Mouse (Mus musculus): ENCODE results near the gene H2afx. TPM values are rescaled to one million over a fixed set of nuclear protein-coding genes. Genes with fewer than 3 reads are reported as not detected.

The H2afx gene
- polyA plus RNA-seq, 1 experiment from 2014 or later, result 353 TPM

DNA sequence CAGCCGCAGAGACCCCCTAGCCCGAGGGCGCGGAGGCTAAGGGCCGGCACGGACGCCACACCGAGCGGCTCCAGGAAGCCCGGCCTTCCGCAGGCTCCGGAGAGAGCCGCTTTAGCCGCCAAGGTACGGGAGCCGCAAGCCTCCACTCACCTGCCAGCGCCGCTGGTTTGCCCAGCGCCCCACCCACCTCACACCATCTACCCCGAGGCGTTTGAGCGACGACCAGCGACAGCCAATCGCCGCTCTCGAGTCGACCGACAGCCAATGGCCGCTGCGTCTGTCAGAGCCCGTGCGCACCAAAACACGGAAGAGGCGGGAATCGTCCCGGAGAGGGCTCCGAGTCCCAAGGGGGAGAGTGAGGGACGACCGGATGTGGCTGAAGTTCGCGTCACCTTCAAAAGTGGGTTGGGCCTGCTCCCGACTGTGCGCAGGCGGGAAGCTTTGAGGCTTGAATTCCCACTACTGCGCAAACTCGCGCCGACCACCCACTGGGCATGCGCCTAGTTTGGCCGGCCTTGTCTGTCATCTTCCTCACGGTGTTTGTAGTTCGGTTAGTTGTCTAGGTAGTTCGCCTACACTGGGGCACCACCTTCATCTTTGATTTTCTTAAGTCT, 28.9 kb upstream of the H2afx start, which contains the start of gene Hinfp:
Hinfp (minus strand) TSS at position 206 of the 614 bp plus-strand sequence.
- Histone ChIP-seq H3K4me2 (replicated peaks; ENCODE audit: low read depth, low read length) (peak within 1 kb of the TSS; percentile 68), H3K9me3 (ENCODE audit: low read length) (no peaks in the 10 kb centered on the region), H3K9ac (replicated peaks; ENCODE audit: low read length) (peak within 1 kb of the TSS; percentile 77), H3K4me1 (ENCODE audit: insufficient read depth, low read length) (peaks cover 10% of the 10 kb centered on the region), H3K27me3 (ENCODE audit: insufficient read depth, low read length) (no peaks in the 10 kb centered on the region), H3K36me3 (ENCODE audit: insufficient read depth, low read length) (peaks cover 19% of the 10 kb centered on the region), H3K27ac (ENCODE audit: low read length) (peak within 1 kb of the TSS; percentile 71), H3K4me3 (ENCODE audit: low read length) (peak within 1 kb of the TSS; percentile 69)
- ATAC-seq (ENCODE audit: low FRiP score, low TSS enrichment), result peak; percentile 100
- WGBS, result under 1% methylated on average over 54 of the region's 54 CpGs

DNA sequence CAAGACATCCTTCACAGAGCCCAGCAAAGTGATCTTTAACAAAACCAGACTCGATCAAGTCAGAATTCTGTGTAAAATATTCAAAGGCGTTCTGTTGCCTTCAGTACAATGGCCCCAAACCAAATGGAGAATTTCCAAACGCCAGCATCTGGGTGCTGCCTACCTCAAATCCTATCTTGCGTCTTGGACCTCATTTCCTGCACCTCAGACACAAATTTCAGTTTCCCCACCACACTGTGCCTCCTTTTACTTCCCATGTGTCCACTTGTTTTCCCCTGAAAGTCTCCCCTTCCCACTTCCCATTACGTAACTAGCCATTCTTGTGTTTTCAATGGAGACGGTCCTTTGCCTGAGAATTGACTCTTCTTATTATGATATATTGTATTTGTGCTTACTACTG, 28.0 kb upstream of the H2afx start:
- Histone ChIP-seq H3K36me3 (ENCODE audit: insufficient read depth, low read length) (peaks cover 16% of the 10 kb centered on the region), H3K27me3 (ENCODE audit: insufficient read depth, low read length) (no peaks in the 10 kb centered on the region), H3K4me2 (replicated peaks; ENCODE audit: low read depth, low read length) (no peak overlapping the region), H3K9ac (replicated peaks; ENCODE audit: low read length) (no peak overlapping the region), H3K9me3 (ENCODE audit: low read length) (no peaks in the 10 kb centered on the region), H3K27ac (ENCODE audit: low read length) (no peak overlapping the region), H3K4me3 (ENCODE audit: low read length) (no peak overlapping the region), H3K4me1 (ENCODE audit: insufficient read depth, low read length) (peaks cover 19% of the 10 kb centered on the region)
- WGBS, result 85% methylated on average over 6 of the region's 6 CpGs
- ATAC-seq (ENCODE audit: low FRiP score, low TSS enrichment), result no peak

DNA sequence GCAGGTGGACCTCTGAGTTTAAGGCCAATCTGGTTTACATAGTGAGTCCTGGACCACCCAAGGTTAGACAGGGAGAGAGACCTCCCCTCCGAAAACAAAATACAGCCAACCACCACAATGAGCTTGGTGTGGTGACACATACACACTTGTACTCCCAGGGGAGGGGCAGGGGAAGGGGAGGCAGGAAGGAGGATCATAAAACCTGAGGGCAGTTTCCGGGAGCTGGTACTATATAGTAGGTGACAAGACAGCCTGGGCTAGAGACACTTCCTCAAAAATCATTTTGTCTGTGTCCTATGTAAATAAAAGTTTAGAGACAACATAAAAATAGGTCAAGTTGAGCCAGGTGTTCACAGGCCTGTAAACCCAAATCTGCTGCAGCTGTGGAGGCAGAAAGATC, 27.2 kb upstream of the H2afx start:
- H3K27ac ChIP-seq (ENCODE audit: low read length), result no peak overlapping the region
- ATAC-seq (ENCODE audit: low FRiP score, low TSS enrichment), result no peak
- H3K9ac ChIP-seq (replicated peaks; ENCODE audit: low read length), result no peak overlapping the region
- H3K4me1 ChIP-seq (ENCODE audit: insufficient read depth, low read length), result peaks cover 19% of the 10 kb centered on the region
- no peaks in the 10 kb centered on the region for H3K9me3 ChIP-seq (ENCODE audit: low read length)
- H3K27me3 ChIP-seq (ENCODE audit: insufficient read depth, low read length), result no peaks in the 10 kb centered on the region
- no peak overlapping the region for H3K4me2 ChIP-seq (replicated peaks; ENCODE audit: low read depth, low read length)
- H3K36me3 ChIP-seq (ENCODE audit: insufficient read depth, low read length), result peaks cover 9% of the 10 kb centered on the region
- H3K4me3 ChIP-seq (ENCODE audit: low read length), result no peak overlapping the region
- 51% methylated on average over 2 of the region's 2 CpGs for WGBS

GRCm38 (mm10) chr9:44309756-44310155, 24.7 kb upstream of the H2afx start:
- H3K36me3 ChIP-seq (ENCODE audit: insufficient read depth, low read length), result peaks cover 28% of the 10 kb centered on the region
- no peak overlapping the region for H3K9ac ChIP-seq (replicated peaks; ENCODE audit: low read length)
- no peaks in the 10 kb centered on the region for H3K27me3 ChIP-seq (ENCODE audit: insufficient read depth, low read length)
- no peaks in the 10 kb centered on the region for H3K9me3 ChIP-seq (ENCODE audit: low read length)
- H3K27ac ChIP-seq (ENCODE audit: low read length), result no peak overlapping the region
- WGBS, result 64% methylated on average over 3 of the region's 3 CpGs
- H3K4me3 ChIP-seq (ENCODE audit: low read length), result no peak overlapping the region
- H3K4me1 ChIP-seq (ENCODE audit: insufficient read depth, low read length), result peaks cover 9% of the 10 kb centered on the region
- ATAC-seq (ENCODE audit: low FRiP score, low TSS enrichment), result no peak
- H3K4me2 ChIP-seq (replicated peaks; ENCODE audit: low read depth, low read length), result no peak overlapping the region

DNA sequence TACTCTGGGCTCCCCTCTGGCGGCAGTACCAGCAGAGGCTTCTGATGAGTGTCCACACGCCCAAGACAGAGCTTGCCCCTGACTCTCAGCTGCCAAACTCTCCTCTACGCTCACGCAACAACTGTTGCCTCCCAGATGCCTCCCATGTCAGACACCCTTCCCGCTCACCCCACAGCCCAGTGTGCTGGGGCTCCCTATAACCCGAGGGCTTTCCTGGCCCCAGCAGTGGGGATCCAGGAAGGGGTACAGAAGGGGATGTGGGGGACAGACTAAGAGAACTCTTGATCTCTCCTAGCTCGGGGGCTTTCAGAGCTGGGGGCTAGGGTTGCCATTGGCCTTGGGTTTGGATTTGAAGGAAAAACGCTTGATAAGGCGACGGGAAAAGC, 23.8 kb upstream of the H2afx start:
- H3K4me3 ChIP-seq (ENCODE audit: low read length), result no peak overlapping the region
- H3K36me3 ChIP-seq (ENCODE audit: insufficient read depth, low read length), result peaks cover 37% of the 10 kb centered on the region
- no peaks in the 10 kb centered on the region for H3K9me3 ChIP-seq (ENCODE audit: low read length)
- no peaks in the 10 kb centered on the region for H3K27me3 ChIP-seq (ENCODE audit: insufficient read depth, low read length)
- H3K9ac ChIP-seq (replicated peaks; ENCODE audit: low read length), result peak overlapping the region; percentile 3; the same call in 1 of the 2 replicates
- H3K4me1 ChIP-seq (ENCODE audit: insufficient read depth, low read length), result peaks cover 9% of the 10 kb centered on the region; the same call in 1 of the 2 replicates
- H3K4me2 ChIP-seq (replicated peaks; ENCODE audit: low read depth, low read length), result peak overlapping the region; percentile 30; the same call in 1 of the 2 replicates
- no peak for ATAC-seq (ENCODE audit: low FRiP score, low TSS enrichment)
- peak overlapping the region; percentile 63 for H3K27ac ChIP-seq (ENCODE audit: low read length)
- 47% methylated on average over 10 of the region's 10 CpGs for WGBS

GRCm38 (mm10) chr9:44311136-44312134, 23.1 kb upstream of the H2afx start:
- H3K36me3 ChIP-seq (ENCODE audit: insufficient read depth, low read length), result peaks cover 44% of the 10 kb centered on the region
- ATAC-seq (ENCODE audit: low FRiP score, low TSS enrichment), result peak; percentile 72; the same call in 1 of the 2 replicates
- H3K4me3 ChIP-seq (ENCODE audit: low read length), result no peak overlapping the region; the same call in 1 of the 2 replicates
- H3K9me3 ChIP-seq (ENCODE audit: low read length), result no peaks in the 10 kb centered on the region
- peak overlapping the region; percentile 3 for H3K9ac ChIP-seq (replicated peaks; ENCODE audit: low read length)
- H3K4me1 ChIP-seq (ENCODE audit: insufficient read depth, low read length), result peaks cover 9% of the 10 kb centered on the region; the same call in 1 of the 2 replicates
- H3K27me3 ChIP-seq (ENCODE audit: insufficient read depth, low read length), result no peaks in the 10 kb centered on the region
- peak overlapping the region; percentile 30 for H3K4me2 ChIP-seq (replicated peaks; ENCODE audit: low read depth, low read length)
- peak overlapping the region; percentile 63 for H3K27ac ChIP-seq (ENCODE audit: low read length)
- 17% methylated on average over 27 of the region's 27 CpGs for WGBS

DNA sequence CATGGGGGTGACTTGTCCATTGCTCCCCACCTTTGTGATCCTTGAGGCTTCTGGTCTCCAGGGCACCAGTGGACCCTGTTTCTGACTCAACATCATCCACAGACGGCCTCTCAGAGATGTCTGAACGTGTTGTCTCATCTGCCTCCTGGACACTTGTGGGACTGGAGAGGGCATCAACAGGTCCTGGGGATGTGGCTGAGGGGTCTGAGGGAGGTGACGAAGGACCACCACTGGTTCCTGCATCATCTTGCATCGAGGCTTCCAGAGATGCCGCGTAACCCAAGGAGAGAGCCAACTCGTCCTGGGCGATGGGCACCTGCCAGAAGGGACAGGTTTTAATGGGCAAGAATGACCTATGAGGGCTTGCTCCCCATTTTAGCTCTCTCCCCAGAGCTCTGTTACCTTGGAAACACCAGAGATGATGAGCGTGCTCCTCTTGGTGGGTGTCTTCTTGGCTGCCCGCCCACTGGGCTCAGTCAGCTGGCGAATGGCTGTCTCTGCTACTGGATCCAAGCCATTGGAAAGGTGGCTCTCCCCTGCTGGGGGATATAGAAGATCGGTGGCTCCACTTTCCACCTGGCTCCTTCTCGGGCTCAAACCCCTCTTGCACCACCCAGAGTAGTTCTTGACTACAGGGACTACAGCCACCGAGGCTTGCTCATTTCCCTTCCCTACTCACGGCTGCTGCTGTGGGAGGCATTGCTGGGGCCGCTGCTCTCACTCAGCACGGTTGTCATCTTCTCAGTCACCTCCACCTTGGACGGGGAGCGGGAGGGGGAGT, 20.8 kb upstream of the H2afx start:
- H3K9ac ChIP-seq (replicated peaks; ENCODE audit: low read length), result no peak overlapping the region
- no peak overlapping the region for H3K4me2 ChIP-seq (replicated peaks; ENCODE audit: low read depth, low read length)
- H3K4me3 ChIP-seq (ENCODE audit: low read length), result no peak overlapping the region
- H3K27ac ChIP-seq (ENCODE audit: low read length), result no peak overlapping the region
- peaks cover 23% of the 10 kb centered on the region for H3K4me1 ChIP-seq (ENCODE audit: insufficient read depth, low read length)
- no peaks in the 10 kb centered on the region for H3K27me3 ChIP-seq (ENCODE audit: insufficient read depth, low read length)
- no peaks in the 10 kb centered on the region for H3K9me3 ChIP-seq (ENCODE audit: low read length)
- 83% methylated on average over 19 of the region's 19 CpGs for WGBS
- H3K36me3 ChIP-seq (ENCODE audit: insufficient read depth, low read length), result peaks cover 49% of the 10 kb centered on the region
- no peak for ATAC-seq (ENCODE audit: low FRiP score, low TSS enrichment)

GRCm38 (mm10) chr9:44314257-44314547, 20.3 kb upstream of the H2afx start:
- H3K27me3 ChIP-seq (ENCODE audit: insufficient read depth, low read length), result no peaks in the 10 kb centered on the region
- no peak overlapping the region for H3K4me3 ChIP-seq (ENCODE audit: low read length)
- ATAC-seq (ENCODE audit: low FRiP score, low TSS enrichment), result no peak
- H3K9me3 ChIP-seq (ENCODE audit: low read length), result no peaks in the 10 kb centered on the region
- 82% methylated on average over 4 of the region's 4 CpGs for WGBS
- peaks cover 49% of the 10 kb centered on the region for H3K36me3 ChIP-seq (ENCODE audit: insufficient read depth, low read length)
- H3K9ac ChIP-seq (replicated peaks; ENCODE audit: low read length), result no peak overlapping the region
- H3K27ac ChIP-seq (ENCODE audit: low read length), result no peak overlapping the region
- H3K4me1 ChIP-seq (ENCODE audit: insufficient read depth, low read length), result peaks cover 28% of the 10 kb centered on the region
- no peak overlapping the region for H3K4me2 ChIP-seq (replicated peaks; ENCODE audit: low read depth, low read length)

DNA sequence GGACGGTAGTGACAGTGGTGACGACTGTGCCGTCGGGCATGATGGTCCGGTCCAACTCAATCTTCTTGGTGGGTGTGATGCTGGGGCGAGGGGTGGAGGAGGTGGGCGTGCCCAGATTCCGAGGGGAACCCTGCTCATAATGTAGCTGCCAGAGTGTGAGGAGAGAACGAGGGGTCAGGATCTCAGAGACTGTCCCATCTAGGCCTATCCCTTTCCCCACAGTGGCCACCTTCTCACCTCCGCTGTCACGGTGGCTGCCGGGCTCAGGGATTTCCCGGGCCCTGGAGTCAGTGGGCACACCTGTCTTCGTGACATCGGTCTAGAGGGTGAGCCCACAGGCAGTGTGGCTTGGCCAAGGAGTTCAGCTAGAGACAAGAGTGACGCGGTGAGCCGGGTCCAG, 19.6 kb upstream of the H2afx start:
- WGBS, result 91% methylated on average over 18 of the region's 18 CpGs
- Histone ChIP-seq H3K4me3 (ENCODE audit: low read length) (no peak overlapping the region), H3K27me3 (ENCODE audit: insufficient read depth, low read length) (no peaks in the 10 kb centered on the region), H3K27ac (ENCODE audit: low read length) (no peak overlapping the region), H3K36me3 (ENCODE audit: insufficient read depth, low read length) (peaks cover 49% of the 10 kb centered on the region), H3K4me2 (replicated peaks; ENCODE audit: low read depth, low read length) (no peak overlapping the region), H3K4me1 (ENCODE audit: insufficient read depth, low read length) (peaks cover 31% of the 10 kb centered on the region), H3K9ac (replicated peaks; ENCODE audit: low read length) (no peak overlapping the region), H3K9me3 (ENCODE audit: low read length) (no peaks in the 10 kb centered on the region)
- no peak for ATAC-seq (ENCODE audit: low FRiP score, low TSS enrichment)
